Mouse (Mus musculus) MEL (cell line): ENCODE data around the gene Fndc8. TPM values are rescaled to one million over a fixed set of nuclear protein-coding genes. Genes with fewer than 3 reads are reported as not detected.
A peak's percentile ranks its signal among the peaks of the same experiment; 100 is the strongest.

Source experiments
- DNase-seq: peaks from one replicate; pipeline ENCODE4 v3.0.0; 2011; ENCODE audit warnings: low read depth, low spot score
- H3K27ac ChIP-seq: 2 replicates; pipeline ENCODE4 v1.5.1; 2012; ENCODE audit warnings: low read depth, mild to moderate bottlenecking, control low read depth, low read length, moderate library complexity; ENCODE audit not compliant: control insufficient read depth
- H3K27me3 ChIP-seq, 2 experiments: fragments of 150-350 bp in 1 of 2; sonication (generic) in 1 of 2; 2 replicates each; pipeline ENCODE4 v1.6.1; 2012; ENCODE audit warnings: low read length in 2 of 2, mild to moderate bottlenecking in 2 of 2, improper control_type of control experiment in 1 of 2, moderate library complexity in 1 of 2; ENCODE audit not compliant: insufficient read depth in 2 of 2, control insufficient read depth in 1 of 2
- H3K36me3 ChIP-seq, 2 experiments: 2 replicates each; pipeline ENCODE4 v1.6.1; 2012 to 2014; ENCODE audit warnings: low read length in 2 of 2, improper control_type of control experiment in 1 of 2, inconsistent platforms in 1 of 2, mild to moderate bottlenecking in 1 of 2; ENCODE audit not compliant: insufficient read depth in 2 of 2, control insufficient read depth in 1 of 2
- H3K4me1 ChIP-seq, 2 experiments: fragments of 150-350 bp in 1 of 2; sonication (generic) in 1 of 2; 2 replicates each; pipeline ENCODE4 v1.6.1; 2012; ENCODE audit warnings: low read length in 2 of 2, improper control_type of control experiment in 1 of 2, mild to moderate bottlenecking in 1 of 2; ENCODE audit not compliant: insufficient read depth in 2 of 2, control insufficient read depth in 1 of 2
- H3K4me3 ChIP-seq, 2 experiments: fragments of 150-350 bp in 1 of 2; sonication (generic) in 1 of 2; 2 replicates each; pipeline ENCODE4 v1.5.1; 2012; ENCODE audit warnings: low read depth in 2 of 2, low read length in 2 of 2, mild to moderate bottlenecking in 2 of 2, moderate library complexity in 2 of 2, control low read depth in 1 of 2, improper control_type of control experiment in 1 of 2; ENCODE audit not compliant: control insufficient read depth in 1 of 2, insufficient read depth in 1 of 2
- H3K79me2 ChIP-seq: 2 replicates; pipeline ENCODE4 v1.6.1; 2012; ENCODE audit warnings: mild to moderate bottlenecking, low read length, moderate library complexity; ENCODE audit not compliant: control insufficient read depth, poor library complexity, insufficient read depth
- H3K9ac ChIP-seq: 2 replicates; pipeline ENCODE4 v1.6.1; 2012; ENCODE audit warnings: low read depth, mild to moderate bottlenecking, control low read depth, low read length, moderate library complexity; ENCODE audit not compliant: control insufficient read depth, poor library complexity, severe bottlenecking
- H3K9me3 ChIP-seq: fragments of 150-350 bp; sonication (generic); replicated peaks from 2 replicates; pipeline ENCODE4 v1.6.1; 2012; ENCODE audit warnings: mild to moderate bottlenecking, low read length, improper control_type of control experiment, moderate library complexity; ENCODE audit not compliant: insufficient read depth
- CHD1 ChIP-seq: IDR thresholded peaks from 2 replicates; pipeline ENCODE4 v1.6.1; 2012; ENCODE audit warnings: low read depth, mild to moderate bottlenecking, inconsistent platforms, low read length, improper control_type of control experiment
- ELF1 ChIP-seq: IDR thresholded peaks from 2 replicates; pipeline ENCODE4 v1.6.1; 2014; ENCODE audit warnings: low read depth, mild to moderate bottlenecking, inconsistent platforms, low read length, improper control_type of control experiment, moderate library complexity
- EP300 ChIP-seq, 2 experiments: IDR thresholded peaks; 2 replicates each; pipeline ENCODE4 v1.6.1; 2011; ENCODE audit warnings: improper control_type of control experiment in 2 of 2, low read length in 2 of 2, low read depth in 1 of 2, mild to moderate bottlenecking in 1 of 2
- HCFC1 ChIP-seq: IDR thresholded peaks from 2 replicates; pipeline ENCODE4 v1.6.1; 2012; ENCODE audit warnings: low read depth, mild to moderate bottlenecking, inconsistent platforms, low read length, improper control_type of control experiment, moderate library complexity
- JUND ChIP-seq: IDR thresholded peaks from 2 replicates; pipeline ENCODE4 v1.6.1; 2011; ENCODE audit warnings: low read depth, mild to moderate bottlenecking, improper control_type of control experiment, low read length
- KAT2A ChIP-seq: conservative IDR thresholded peaks from 2 replicates; pipeline ENCODE4 v1.6.1; 2012; ENCODE audit warnings: low read depth, low read length, improper control_type of control experiment, inconsistent platforms
- MAFK ChIP-seq: IDR thresholded peaks from 2 replicates; pipeline ENCODE4 v1.6.1; 2011; ENCODE audit warnings: low read depth, mild to moderate bottlenecking, low read length, improper control_type of control experiment, borderline replicate concordance
- MEF2A ChIP-seq: IDR thresholded peaks from 2 replicates; pipeline ENCODE4 v1.6.1; 2014; ENCODE audit warnings: low read depth, mild to moderate bottlenecking, inconsistent platforms, low read length, improper control_type of control experiment; ENCODE audit not compliant: poor library complexity, insufficient replicate concordance, severe bottlenecking; ENCODE audit errors: extremely low read depth
- MXI1 ChIP-seq: IDR thresholded peaks from 2 replicates; pipeline ENCODE4 v1.6.1; 2011; ENCODE audit warnings: mild to moderate bottlenecking, low read depth, low read length, improper control_type of control experiment
- MYB ChIP-seq: IDR thresholded peaks from 2 replicates; pipeline ENCODE4 v1.6.1; 2011; ENCODE audit warnings: mild to moderate bottlenecking, low read depth, low read length, improper control_type of control experiment
- MYC ChIP-seq: IDR thresholded peaks from 2 replicates; pipeline ENCODE4 v1.6.1; 2011; ENCODE audit warnings: low read depth, mild to moderate bottlenecking, low read length, improper control_type of control experiment, moderate library complexity
- NRF1 ChIP-seq: IDR thresholded peaks from 2 replicates; pipeline ENCODE4 v1.6.1; 2014; ENCODE audit warnings: low read depth, mild to moderate bottlenecking, inconsistent platforms, low read length, improper control_type of control experiment, moderate library complexity; ENCODE audit not compliant: poor library complexity, insufficient read depth, severe bottlenecking
- POLR2A ChIP-seq, 2 experiments: IDR thresholded peaks; 2 replicates each; pipeline ENCODE4 v1.6.1; 2011 to 2012; ENCODE audit warnings: low read length in 2 of 2, mild to moderate bottlenecking in 2 of 2, control low read depth in 1 of 2, improper control_type of control experiment in 1 of 2, low read depth in 1 of 2, moderate library complexity in 1 of 2; ENCODE audit not compliant: control insufficient read depth in 1 of 2, insufficient read depth in 1 of 2, poor library complexity in 1 of 2
- POLR2AphosphoS5 ChIP-seq: IDR thresholded peaks from 2 replicates; pipeline ENCODE4 v1.6.1; 2012; ENCODE audit warnings: low read depth, borderline replicate concordance, mild to moderate bottlenecking, inconsistent platforms, low read length, moderate library complexity, mixed read lengths
- RAD21 ChIP-seq: IDR thresholded peaks from 2 replicates; pipeline ENCODE4 v1.6.1; 2011; ENCODE audit warnings: mild to moderate bottlenecking, low read depth, low read length, improper control_type of control experiment
- SMC3 ChIP-seq: IDR thresholded peaks from 2 replicates; pipeline ENCODE4 v1.6.1; 2011; ENCODE audit warnings: low read depth, low read length, improper control_type of control experiment
- TAL1 ChIP-seq: IDR thresholded peaks from 2 replicates; pipeline ENCODE4 v1.6.1; 2012; ENCODE audit warnings: mild to moderate bottlenecking, inconsistent platforms, low read length, moderate library complexity, mixed read lengths
- TCF12 ChIP-seq: IDR thresholded peaks from 2 replicates; pipeline ENCODE4 v1.6.1; 2014; ENCODE audit warnings: low read depth, mild to moderate bottlenecking, inconsistent platforms, low read length, improper control_type of control experiment, moderate library complexity
- ZKSCAN1 ChIP-seq: IDR thresholded peaks from 2 replicates; pipeline ENCODE4 v1.6.1; 2012; ENCODE audit warnings: low read depth, mild to moderate bottlenecking, inconsistent platforms, low read length, improper control_type of control experiment, moderate library complexity
- ZNF384 ChIP-seq: IDR thresholded peaks from 2 replicates; pipeline ENCODE4 v1.6.1; 2012; ENCODE audit warnings: low read depth, mild to moderate bottlenecking, inconsistent platforms, low read length, improper control_type of control experiment
- polyA plus RNA-seq, 2 experiments: library from polyadenylated mRNA; stranded (reverse) in 1 of 2; unstranded in 1 of 2; fragments of >175 nt in 1 of 2; fragments of >200 nt in 1 of 2; gene quantifications; 2 replicates each; pipeline versions ENCODE4 v1.2.1 to v1.2.4; 2012; ENCODE audit warnings: low replicate concordance in 2 of 2, low read depth in 1 of 2; ENCODE audit not compliant: insufficient read length in 2 of 2, insufficient read depth in 1 of 2, missing spikeins in 1 of 2
- total RNA-seq: library from RNA; depleted of rRNA; stranded (reverse); fragments of 300-350 nt; gene quantifications from 2 replicates; pipeline ENCODE4 v1.2.3, GENCODE M21; 2012

The Fndc8 gene
- total and polyA plus RNA-seq, 3 experiments, result 0.15 to 0.72 TPM; not detected in 1

DNA sequence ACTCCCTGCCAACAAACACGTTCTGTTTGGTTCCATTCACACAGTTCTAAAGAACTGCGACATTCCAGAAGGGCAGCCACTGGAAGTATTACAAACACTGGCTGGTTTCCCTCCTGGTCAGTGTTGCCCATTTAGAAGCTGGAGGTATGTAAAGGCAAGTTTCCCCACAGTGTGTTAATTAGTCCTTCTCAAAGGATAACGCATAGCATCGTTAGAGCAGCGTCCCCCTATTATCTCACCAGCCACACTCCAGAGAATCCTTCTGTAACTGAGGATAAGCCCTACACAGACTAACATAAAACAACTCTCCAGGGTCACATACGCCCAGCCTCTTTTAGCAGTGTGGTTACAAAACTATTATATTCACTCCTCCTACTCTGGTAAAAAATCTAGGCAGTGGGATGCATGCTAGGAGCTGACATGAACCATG, 44.3 kb upstream of the Fndc8 start (continued):
- 0 out of 2 replicates have a peak, but pooled peaks have one; percentile 24 for TF ChIP-seq MYC
- TF ChIP-seq KAT2A, result no peak
- no peak for TF ChIP-seq MAFK
- TF ChIP-seq SMC3, result no peak
- TF ChIP-seq JUND, result no peak
- TF ChIP-seq CHD1, result no peak; the same call in 1 of the 2 replicates
- no peak; the same call in 1 of the 2 replicates for TF ChIP-seq MXI1
- TF ChIP-seq TCF12, result peak; percentile 97
- TF ChIP-seq POLR2A (IDR thresholded peaks at IDR 0.05; ENCODE audit: control insufficient read depth in 1 of 2, insufficient read depth in 1 of 2, low read depth in 1 of 2, low read length in 2 of 2, poor library complexity in 1 of 2), result peak in 1 of 2 experiments; percentile 40; a peak in 2 of 4 replicates
- TF ChIP-seq ZKSCAN1, result no peak
- peak; percentile 96 to 97 for TF ChIP-seq EP300 (IDR thresholded peaks at IDR 0.05; ENCODE audit: low read depth in 1 of 2, low read length in 2 of 2)
- TF ChIP-seq POLR2AphosphoS5, result no peak
- no peak for TF ChIP-seq MEF2A
- no peak for TF ChIP-seq ZNF384
- peak; percentile 68 for TF ChIP-seq MYB
- TF ChIP-seq NRF1, result no peak
- no peak for TF ChIP-seq ELF1

DNA sequence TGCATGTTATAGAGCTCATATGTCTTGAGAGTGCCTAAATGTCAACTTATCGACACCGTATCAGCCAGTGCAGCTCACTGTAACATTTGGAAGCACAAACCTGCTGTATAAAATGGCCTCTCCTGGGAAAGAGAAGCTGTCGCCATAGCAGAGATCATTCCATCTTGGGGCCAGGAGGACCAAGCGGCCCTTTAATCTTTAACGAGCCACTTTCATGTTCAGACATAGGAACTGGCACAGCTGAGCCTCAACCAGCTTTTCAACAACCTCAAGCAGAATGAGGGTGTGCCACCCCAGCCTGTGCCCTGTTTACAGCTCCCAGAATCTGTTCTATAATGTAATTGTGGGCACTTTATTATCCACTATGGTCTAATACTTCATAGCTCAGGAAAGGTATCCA, 41.7 kb upstream of the Fndc8 start:
- Histone ChIP-seq H3K36me3 (peaks cover 0 to 26% of the 10 kb centered on the region in 2 experiments; a peak in 2 of 4 replicates), H3K79me2 (peaks cover 3% of the 10 kb centered on the region), H3K27ac (no peak overlapping the region), H3K9ac (no peak overlapping the region), H3K4me3 (no peak overlapping the region), H3K27me3 (no peaks in the 10 kb centered on the region), H3K9me3 (no peaks in the 10 kb centered on the region), H3K4me1 (peaks cover 18 to 25% of the 10 kb centered on the region in 2 experiments)
- TF ChIP-seq ZNF384 (no peak), RAD21 (no peak), TAL1 (no peak), MEF2A (no peak), NRF1 (no peak), ZKSCAN1 (no peak), HCFC1 (no peak), EP300 (IDR thresholded peaks at IDR 0.05; ENCODE audit: low read depth in 1 of 2, low read length in 2 of 2) (no peak)
- DNase-seq, result no peak
